Mouse (Mus musculus): Measurements from ENCODE around the gene Cdk6. TPM values are rescaled to one million over a fixed set of nuclear protein-coding genes. Genes with fewer than 3 reads are reported as not detected.
"Not testable (repeated sequence)": the region's sequence is repeated elsewhere in the genome, so short reads cannot be mapped to it uniquely, and the experiment has no call there.

Cdk6 gene
- total RNA-seq, 2 experiments from 2014 or later = 15.6 to 16.4 TPM

- intact Hi-C loops (cut with DNase I) = no loop called here
- no peak for DNase-seq
Measured at GRCm38 (mm10) chr5:3503836-3504323, 162.6 kb downstream of the Cdk6 start.

DNA sequence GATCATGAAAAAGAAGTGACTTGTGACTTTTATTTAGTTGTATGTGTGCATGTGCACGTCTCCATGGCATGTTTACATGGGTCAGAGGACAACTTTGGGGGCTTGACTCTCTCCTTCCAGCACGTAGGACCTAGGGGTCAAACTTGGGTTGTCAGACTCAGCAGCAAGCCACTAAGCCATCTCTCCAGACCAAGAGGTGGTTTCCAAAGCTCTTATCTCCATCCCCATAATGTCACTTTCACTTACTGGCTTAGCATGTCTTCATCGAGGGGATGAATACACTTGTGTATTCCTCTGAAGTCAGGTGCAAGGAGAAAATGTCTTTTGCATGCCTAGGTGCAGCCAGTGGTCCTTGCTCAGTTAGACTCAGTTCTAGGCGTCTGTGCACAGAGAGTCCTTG is 163.2 kb downstream of the Cdk6 start:
- DNase-seq = no peak
- intact Hi-C loops (cut with DNase I) = no loop called here

GRCm38 (mm10) chr5:3505553-3505952 is 164.3 kb downstream of the Cdk6 start:
- DNase-seq = no peak
- intact Hi-C loops (cut with DNase I) = no loop called here

- no peak for DNase-seq
- intact Hi-C loops (cut with DNase I) = no loop called here
Measured at GRCm38 (mm10) chr5:3508480-3509381, 167.4 kb downstream of the Cdk6 start.

DNA sequence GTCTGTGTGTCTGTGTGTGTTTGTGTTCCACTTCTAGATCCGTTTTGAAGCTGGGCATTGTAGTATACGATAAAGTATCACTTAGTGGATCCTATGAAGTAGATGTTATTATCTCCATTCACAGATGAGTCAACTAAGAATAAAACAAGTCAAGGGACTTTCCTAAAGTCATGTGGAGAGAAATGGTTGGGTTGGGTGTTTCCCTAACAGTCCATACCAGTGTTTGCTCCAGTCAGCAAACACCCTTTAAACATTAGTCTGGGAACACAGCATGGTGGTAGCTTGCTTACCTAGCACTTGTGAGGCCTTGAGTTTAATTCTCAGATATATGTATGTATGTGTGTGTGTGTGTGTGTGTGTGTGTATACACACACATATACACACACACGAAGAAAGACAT is 168.2 kb downstream of the Cdk6 start:
- DNase-seq = no peak
- intact Hi-C loops (cut with DNase I) = no loop called here

GRCm38 (mm10) chr5:3511097-3511795 is 170.0 kb downstream of the Cdk6 start:
- DNase-seq = no peak
- intact Hi-C loops (cut with DNase I) = loop anchor here (2.0 to 10.0 kb wide), 2 partner anchors 168 to 366 kb away; no protein-coding TSS in a partner anchor

DNA sequence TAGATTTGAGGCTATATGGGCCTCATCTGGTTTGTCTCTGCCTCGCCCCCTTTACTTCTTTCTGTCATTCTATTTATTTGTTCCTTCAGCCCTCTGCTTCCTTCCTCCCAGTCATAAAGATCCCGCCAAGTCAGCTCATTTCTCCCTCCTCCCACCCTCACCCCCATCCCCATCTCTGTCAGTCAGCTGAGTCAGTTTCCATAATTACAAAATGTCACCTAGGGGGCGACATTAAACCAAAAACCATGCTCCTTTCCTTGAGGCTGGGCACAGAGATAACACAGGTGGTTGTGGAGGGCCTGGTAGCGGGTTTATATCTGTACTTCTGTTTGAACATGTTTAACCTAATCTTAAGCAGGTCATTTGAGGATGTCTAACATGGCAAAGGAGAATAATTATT is 171.3 kb downstream of the Cdk6 start:
- DNase-seq = no peak
- intact Hi-C loops (cut with DNase I) = loop anchor here (10.0 kb wide), 1 partner anchor 368 kb away; no protein-coding TSS in a partner anchor

DNA sequence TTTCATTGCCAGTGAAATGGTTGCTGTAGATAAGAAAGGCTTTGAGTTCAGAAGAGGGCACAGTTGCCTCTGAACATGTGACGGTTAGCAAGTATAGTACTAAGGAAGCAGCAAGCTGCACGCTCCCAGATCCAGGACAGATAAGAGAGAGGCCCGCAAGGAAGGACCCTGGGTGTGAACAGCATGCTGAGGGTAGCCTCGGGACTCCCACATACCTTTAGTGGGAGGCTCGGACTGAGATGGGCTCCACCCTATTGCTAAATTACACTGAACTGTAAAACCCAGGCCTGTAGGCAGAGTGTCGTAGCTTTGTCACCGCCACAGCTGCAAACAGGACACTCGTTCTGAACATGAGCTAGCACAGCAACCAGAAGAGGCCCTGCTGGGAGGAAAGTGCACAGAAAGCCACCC is 173.6 kb downstream of the Cdk6 start:
- intact Hi-C loops (cut with DNase I) = loop anchor here (10.0 kb wide), 1 partner anchor 370 kb away; no protein-coding TSS in a partner anchor
- no peak for DNase-seq

GRCm38 (mm10) chr5:3515477-3515876 is 174.2 kb downstream of the Cdk6 start:
- DNase-seq = no peak
- intact Hi-C loops (cut with DNase I) = loop anchor here (10.0 kb wide), 1 partner anchor 371 kb away; no protein-coding TSS in a partner anchor

DNA sequence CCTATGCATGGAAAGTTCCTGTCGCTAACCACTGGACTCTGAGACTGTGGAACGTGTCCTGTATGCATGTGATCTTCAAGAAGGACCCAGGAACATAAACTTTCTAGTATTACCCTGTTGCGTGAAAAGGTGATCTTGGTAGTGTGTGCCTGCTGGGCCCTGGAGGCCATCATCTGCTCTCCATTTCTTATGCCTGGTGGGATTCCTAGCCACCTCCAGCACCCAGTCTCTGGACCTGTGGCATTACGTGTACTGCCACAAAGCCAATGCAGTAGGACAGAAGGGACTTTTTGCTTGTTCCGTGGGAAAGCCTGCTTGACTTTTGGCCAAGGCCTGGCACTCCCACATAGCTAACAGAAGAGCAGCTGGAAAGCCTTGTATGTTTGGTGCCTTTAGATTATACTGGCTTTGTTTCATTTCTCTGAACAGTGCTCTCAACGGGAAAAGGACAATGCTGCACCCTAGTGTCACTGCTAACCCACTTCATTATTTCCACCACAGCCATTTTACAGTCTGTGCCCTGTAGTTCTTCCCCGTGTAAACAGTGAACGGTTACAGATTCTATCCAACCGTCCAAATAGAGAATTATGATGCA is 175.3 kb downstream of the Cdk6 start:
- peak; percentile 67 for DNase-seq
- intact Hi-C loops (cut with DNase I) = loop anchor here (10.0 kb wide), 1 partner anchor 372 kb away; no protein-coding TSS in a partner anchor

DNA sequence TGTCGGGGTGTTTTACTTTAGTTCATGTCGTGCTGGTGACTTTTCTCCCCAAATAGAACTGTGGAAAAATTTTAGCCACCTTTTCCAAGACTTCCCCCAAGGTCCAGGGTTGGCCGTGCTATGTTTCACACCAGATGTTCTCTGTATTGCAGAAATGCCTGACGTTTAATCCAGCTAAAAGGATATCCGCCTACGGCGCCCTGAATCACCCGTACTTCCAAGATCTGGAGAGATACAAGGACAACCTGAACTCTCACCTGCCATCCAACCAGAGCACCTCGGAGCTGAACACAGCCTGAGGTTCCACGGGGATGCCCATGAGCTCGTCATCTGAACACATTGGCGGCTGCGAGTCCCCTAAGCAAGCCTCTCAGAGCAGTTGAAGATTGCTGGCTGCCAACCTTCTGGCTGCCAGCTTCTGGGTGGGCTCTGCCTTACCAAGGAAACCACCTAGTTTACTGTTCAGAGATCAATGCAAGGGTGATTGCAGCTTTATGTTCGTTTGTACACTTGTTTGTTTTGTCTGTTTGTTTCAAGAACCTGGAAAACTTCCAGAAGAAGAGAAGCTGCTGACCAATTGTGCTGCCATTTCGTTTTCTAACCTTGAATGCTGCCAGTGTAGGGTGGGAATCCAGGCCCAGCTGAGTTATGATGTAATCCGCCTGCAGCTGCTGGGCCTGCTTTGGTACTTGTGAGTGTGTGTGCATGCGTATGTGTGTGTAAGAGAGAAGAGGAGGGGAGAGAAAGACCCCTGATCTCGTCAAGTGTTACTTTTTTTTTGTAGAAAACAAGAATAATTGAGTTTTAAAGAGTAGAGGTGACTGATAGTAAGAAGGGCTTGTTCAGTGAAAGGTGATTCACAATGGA is 179.4 kb downstream of the Cdk6 start:
- no peak for DNase-seq
- intact Hi-C loops (cut with DNase I) = no loop called here

DNA sequence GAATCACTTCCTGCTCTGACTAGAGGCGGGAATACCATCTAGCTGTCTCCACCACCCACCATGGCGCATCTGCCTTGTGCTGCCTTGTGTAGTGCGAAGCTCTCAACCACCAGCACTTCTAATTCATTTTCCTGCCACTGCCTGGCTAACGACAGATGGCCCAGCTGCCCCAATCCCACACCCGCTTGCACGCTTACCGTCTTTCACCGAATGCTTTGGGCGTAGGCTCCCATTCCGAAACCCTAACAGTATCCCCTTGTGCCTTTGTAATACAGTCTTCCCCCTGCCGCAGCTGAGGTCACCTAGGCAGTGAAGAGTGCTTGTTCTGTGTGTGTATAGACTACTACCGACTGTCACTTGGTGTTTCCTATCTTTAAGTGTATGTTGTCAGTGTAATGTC is 180.5 kb downstream of the Cdk6 start:
- intact Hi-C loops (cut with DNase I) = no loop called here
- DNase-seq = no peak

DNA sequence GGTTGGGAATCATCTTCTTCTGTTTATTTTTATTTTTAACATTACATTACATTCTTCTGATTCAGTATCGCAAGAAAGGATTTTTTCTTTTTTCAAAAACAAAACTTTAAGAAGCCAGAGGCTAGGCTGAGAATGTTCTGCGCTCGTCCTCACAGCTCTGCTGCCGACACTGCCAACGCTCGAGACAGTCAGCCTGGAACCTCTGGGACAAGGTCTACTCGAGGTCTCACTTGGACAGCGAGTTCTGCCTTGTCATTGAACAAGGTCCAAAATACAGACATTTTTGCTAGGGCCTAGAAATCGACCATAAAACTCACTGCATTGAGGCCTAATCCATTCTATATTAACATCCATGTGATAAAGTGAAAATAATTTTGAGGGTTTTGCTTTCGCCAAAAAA is 181.5 kb downstream of the Cdk6 start:
- intact Hi-C loops (cut with DNase I) = no loop called here
- DNase-seq = no peak

DNA sequence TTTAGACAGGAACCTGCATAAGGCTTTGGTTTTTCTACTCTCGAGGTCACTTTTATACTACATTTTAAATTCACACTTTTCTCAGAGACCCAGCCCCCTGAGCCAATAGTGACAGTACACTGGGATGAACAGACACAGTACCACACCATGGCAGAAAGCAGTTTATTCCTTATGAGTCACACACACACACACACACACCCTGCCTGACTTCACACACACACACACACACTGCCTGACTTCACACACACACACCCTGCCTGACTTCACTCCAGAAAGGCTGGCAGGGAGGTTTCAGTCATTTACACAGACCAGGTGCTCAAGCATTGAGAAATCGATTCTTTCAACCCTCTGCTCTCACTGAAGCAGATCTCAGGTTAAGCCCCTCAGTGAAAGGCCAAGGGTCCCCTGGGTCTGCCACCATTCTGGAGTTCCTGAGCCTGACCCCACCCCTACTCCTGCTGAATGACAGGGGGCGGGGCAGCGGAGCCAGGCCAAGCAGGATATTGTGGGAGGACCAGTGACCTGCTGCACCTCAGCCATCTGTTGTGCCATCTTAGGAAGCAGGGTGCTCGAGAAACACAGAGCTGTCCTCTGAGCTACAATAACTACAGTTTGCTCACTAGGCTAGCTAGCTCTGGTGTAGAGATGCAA is 185.9 kb downstream of the Cdk6 start:
- peak; percentile 22 for DNase-seq
- intact Hi-C loops (cut with DNase I) = no loop called here

DNA sequence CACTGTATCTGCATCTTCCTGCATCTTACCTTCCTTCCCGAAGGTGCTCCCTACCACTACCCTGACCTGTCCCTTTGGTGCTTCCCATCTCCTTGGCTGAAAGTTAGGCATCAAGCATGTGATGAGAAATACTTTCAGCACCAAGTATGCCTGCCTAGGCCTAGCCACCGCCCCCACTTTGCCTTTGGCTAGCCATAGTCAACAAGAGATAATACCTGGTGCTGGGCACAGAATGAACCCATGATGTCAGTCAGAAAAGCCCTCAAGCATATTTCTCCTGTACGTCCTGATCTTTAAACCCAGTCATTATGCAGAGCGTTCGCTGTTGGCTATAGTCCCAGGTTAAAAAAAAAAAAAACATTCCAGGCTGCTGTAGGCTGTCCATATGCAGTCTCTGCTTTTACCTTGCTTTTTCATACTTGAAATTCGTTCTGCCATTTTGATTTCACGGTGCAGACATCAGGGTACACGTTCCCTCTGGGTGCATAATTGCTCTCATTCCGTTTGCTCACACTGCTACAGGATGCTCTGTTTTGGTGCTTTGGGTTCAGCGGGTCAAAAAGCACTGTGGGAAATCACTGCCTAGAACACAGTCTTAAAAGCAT is 188.4 kb downstream of the Cdk6 start:
- intact Hi-C loops (cut with DNase I) = no loop called here
- DNase-seq = no peak

- intact Hi-C loops (cut with DNase I); DNase-seq: not testable (repeated sequence)
Measured at GRCm38 (mm10) chr5:3532048-3532447, 190.8 kb downstream of the Cdk6 start.

- DNase-seq = no peak
- intact Hi-C loops (cut with DNase I) = no loop called here
Measured at GRCm38 (mm10) chr5:3536592-3537212, 195.4 kb downstream of the Cdk6 start.
